Mouse (Mus musculus) CD4-positive, CD25-positive, alpha-beta regulatory T cell, adult 4 months (primary cell): ENCODE data around the gene Btbd35f8. TPM values are rescaled to one million over a fixed set of nuclear protein-coding genes. Genes with fewer than 3 reads are reported as not detected.
"Not testable (repeated sequence)": the region's sequence is repeated elsewhere in the genome, so short reads cannot be mapped to it uniquely, and the experiment has no call there.

Experiments
- ATAC-seq: one replicate; pipeline ENCODE4 v1.8.0; 2017
- polyA plus RNA-seq, 2 experiments: library from polyadenylated mRNA; unstranded; fragments of 100-300 nt; shearing (Covaris generic); gene quantifications; one replicate each; pipeline ENCODE4 v1.2.1; 2017

Gene Btbd35f8
- not detected for polyA plus RNA-seq

GRCm38 (mm10) chrX:34450224-34450623 lies at the start of gene Btbd35f8:
TSS of gene Btbd35f8 (plus strand) at chrX:34450524.
- not testable (repeated sequence) for ATAC-seq

Other genes starting within 250 kb of the Btbd35f8 start
- gene Spin2g, start 211.8 kb upstream of the Btbd35f8 start, polyA plus RNA-seq = not detected